Mouse (Mus musculus): ENCODE measurements around the gene Olfr959. TPM values are rescaled to one million over a fixed set of nuclear protein-coding genes. Genes with fewer than 3 reads are reported as not detected.

Olfr959 gene
- total RNA-seq (2014; fragmentation: Nextera tagmentation) (not detected in 2 replicates), total RNA-seq (2017) (0.05 and 0.23 TPM in 2 replicates), polyA plus RNA-seq (2012) (not detected in 2 replicates)

DNA sequence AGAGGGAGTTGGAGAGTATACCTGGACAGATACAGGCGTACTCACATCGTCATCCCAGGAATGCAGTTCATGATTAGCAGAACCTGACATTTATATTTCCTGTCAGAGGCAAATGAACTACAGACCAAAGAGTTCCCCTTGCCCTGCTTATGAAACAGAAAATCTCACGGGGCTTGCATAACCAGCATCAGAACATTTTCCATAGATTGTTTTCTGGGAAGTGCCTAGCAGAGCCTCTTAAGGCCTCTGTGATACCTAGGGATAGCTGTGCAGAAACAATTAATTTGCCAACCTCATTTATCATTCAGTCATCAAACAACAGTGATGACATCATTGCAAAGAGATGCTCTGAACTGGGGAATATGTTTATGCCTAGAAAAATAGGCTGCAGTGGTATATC is at the start of gene Olfr959:
TSS of gene Olfr959 (minus strand) at position 101 of the 400 bp plus-strand sequence.
- ATAC-seq (ENCODE audit: extremely low read depth, insufficient number of reproducible peaks, low FRiP score, poor library complexity, severe bottlenecking) (no peak), DNase-seq (ENCODE audit: low spot score) (no peak)
- Histone ChIP-seq H3K27me3 (ENCODE audit: insufficient read depth, low read length) (no peaks in the 10 kb centered on the region), H3K36me3 (replicated peaks) (no peaks in the 10 kb centered on the region), H3K9me3 (replicated peaks) (no peaks in the 10 kb centered on the region), H3K4me1 (ENCODE audit: insufficient read depth, low read depth, low read length) (no peaks in the 10 kb centered on the region), H3K4me3 (ENCODE audit: low read depth, low read length) (no peak within 1 kb of the TSS)
- TF ChIP-seq GATA1 (IDR thresholded peaks at IDR 0.05; ENCODE audit: borderline replicate concordance, low read length) (no peak), CTCF (IDR thresholded peaks at IDR 0.05; ENCODE audit: low read depth, low read length) (no peak), GATA2 (IDR thresholded peaks at IDR 0.05; ENCODE audit: borderline replicate concordance, low read depth, low read length) (no peak), TAL1 (conservative IDR thresholded peaks at IDR 0.05; ENCODE audit: low read depth, low read length) (no peak), POLR2AphosphoS5 (IDR thresholded peaks at IDR 0.05; ENCODE audit: insufficient replicate concordance, low read depth, low read length) (no peak)

DNA sequence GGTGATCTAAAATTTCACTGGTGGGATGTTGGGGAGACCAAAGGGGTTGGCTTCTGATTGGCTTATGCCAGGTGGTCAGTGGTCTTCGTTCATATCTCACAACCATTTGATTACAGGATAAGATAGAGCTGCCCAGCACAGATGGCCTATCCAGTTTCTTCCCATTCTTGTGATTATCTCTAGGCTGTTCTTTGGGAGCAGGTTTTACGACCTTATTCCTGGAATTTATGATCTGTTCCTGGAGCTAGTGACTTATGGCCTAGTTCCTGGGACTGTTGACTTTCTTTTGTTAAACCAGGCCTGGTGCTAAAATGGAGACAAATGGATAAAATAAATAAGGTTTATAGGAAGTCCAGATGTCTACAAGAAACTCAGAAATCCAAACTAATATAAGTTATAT is 49.3 kb upstream of the Olfr959 start:
- no peak for DNase-seq (ENCODE audit: low spot score)

DNA sequence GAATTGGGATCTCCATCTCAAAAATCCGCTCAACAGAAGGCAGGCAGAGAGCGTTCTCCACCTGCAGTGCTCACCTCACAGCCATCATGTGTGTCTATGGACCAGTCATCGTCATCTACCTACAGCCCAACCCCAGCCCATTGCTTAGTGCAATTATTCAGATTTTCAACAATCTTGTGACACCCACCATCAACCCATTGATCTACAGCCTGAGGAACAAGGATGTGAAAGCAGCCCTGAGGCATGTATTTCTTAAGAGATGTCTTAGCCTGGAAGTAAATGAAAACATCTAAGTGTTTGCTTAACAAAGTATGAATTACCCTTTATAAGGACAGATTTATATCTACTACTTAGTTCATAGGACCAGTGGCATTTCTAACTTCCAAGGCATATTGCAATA is 48.4 kb upstream of the Olfr959 start:
- no peaks in the 10 kb centered on the region for H3K4me1 ChIP-seq (ENCODE audit: insufficient read depth, low read depth, low read length)
- H3K9me3 ChIP-seq (replicated peaks): no peaks in the 10 kb centered on the region
- no peaks in the 10 kb centered on the region for H3K36me3 ChIP-seq (replicated peaks)
- H3K4me3 ChIP-seq (ENCODE audit: low read depth, low read length): no peak overlapping the region
- DNase-seq (ENCODE audit: low spot score): no peak
- no peaks in the 10 kb centered on the region for H3K27me3 ChIP-seq (ENCODE audit: insufficient read depth, low read length)
- TF ChIP-seq TAL1 (conservative IDR thresholded peaks at IDR 0.05; ENCODE audit: low read depth, low read length) (no peak), GATA2 (IDR thresholded peaks at IDR 0.05; ENCODE audit: borderline replicate concordance, low read depth, low read length) (no peak), POLR2AphosphoS5 (IDR thresholded peaks at IDR 0.05; ENCODE audit: insufficient replicate concordance, low read depth, low read length) (no peak), GATA1 (IDR thresholded peaks at IDR 0.05; ENCODE audit: borderline replicate concordance, low read length) (no peak), CTCF (IDR thresholded peaks at IDR 0.05; ENCODE audit: low read depth, low read length) (no peak)
- no peak for ATAC-seq (ENCODE audit: extremely low read depth, insufficient number of reproducible peaks, low FRiP score, poor library complexity, severe bottlenecking)

More for the DNA sequence above, 49.3 kb upstream of the Olfr959 start:
- H3K4me1 ChIP-seq (ENCODE audit: insufficient read depth, low read depth, low read length): no peaks in the 10 kb centered on the region
- H3K27me3 ChIP-seq (ENCODE audit: insufficient read depth, low read length): no peaks in the 10 kb centered on the region
- no peaks in the 10 kb centered on the region for H3K9me3 ChIP-seq (replicated peaks)
- TF ChIP-seq TAL1 (conservative IDR thresholded peaks at IDR 0.05; ENCODE audit: low read depth, low read length) (no peak), GATA1 (IDR thresholded peaks at IDR 0.05; ENCODE audit: borderline replicate concordance, low read length) (no peak), CTCF (IDR thresholded peaks at IDR 0.05; ENCODE audit: low read depth, low read length) (no peak), POLR2AphosphoS5 (IDR thresholded peaks at IDR 0.05; ENCODE audit: insufficient replicate concordance, low read depth, low read length) (no peak), GATA2 (IDR thresholded peaks at IDR 0.05; ENCODE audit: borderline replicate concordance, low read depth, low read length) (no peak)
- no peaks in the 10 kb centered on the region for H3K36me3 ChIP-seq (replicated peaks)
- ATAC-seq (ENCODE audit: extremely low read depth, insufficient number of reproducible peaks, low FRiP score, poor library complexity, severe bottlenecking): no peak
- no peak overlapping the region for H3K4me3 ChIP-seq (ENCODE audit: low read depth, low read length)

DNA sequence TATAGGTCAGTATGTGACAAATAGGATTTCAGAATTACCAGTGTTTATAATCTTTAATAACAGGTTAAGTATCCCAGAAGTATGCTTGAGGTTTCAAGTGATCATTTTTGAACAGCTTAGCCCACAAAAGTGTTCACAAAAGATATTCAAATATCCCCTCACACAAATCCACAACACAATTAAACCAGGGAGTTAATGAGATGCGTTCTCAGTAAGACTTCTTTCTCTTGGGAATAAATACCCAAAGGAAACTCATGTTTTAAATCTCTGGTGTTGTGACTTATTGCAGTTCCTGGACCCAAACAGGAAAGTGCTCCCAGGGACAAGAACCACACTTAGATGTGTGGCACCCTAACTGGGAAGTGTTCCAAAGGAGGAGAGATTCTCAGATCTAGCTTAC is 45.7 kb upstream of the Olfr959 start, which contains the start of gene Olfr960:
TSS of gene Olfr960 (plus strand) at position 301 of the 400 bp plus-strand sequence.
- no peak for ATAC-seq (ENCODE audit: extremely low read depth, insufficient number of reproducible peaks, low FRiP score, poor library complexity, severe bottlenecking)
- TF ChIP-seq TAL1 (conservative IDR thresholded peaks at IDR 0.05; ENCODE audit: low read depth, low read length) (no peak), GATA2 (IDR thresholded peaks at IDR 0.05; ENCODE audit: borderline replicate concordance, low read depth, low read length) (no peak), GATA1 (IDR thresholded peaks at IDR 0.05; ENCODE audit: borderline replicate concordance, low read length) (no peak), CTCF (IDR thresholded peaks at IDR 0.05; ENCODE audit: low read depth, low read length) (no peak), POLR2AphosphoS5 (IDR thresholded peaks at IDR 0.05; ENCODE audit: insufficient replicate concordance, low read depth, low read length) (no peak)
- no peaks in the 10 kb centered on the region for H3K36me3 ChIP-seq (replicated peaks)
- no peaks in the 10 kb centered on the region for H3K9me3 ChIP-seq (replicated peaks)
- no peak for DNase-seq (ENCODE audit: low spot score)
- H3K27me3 ChIP-seq (ENCODE audit: insufficient read depth, low read length): no peaks in the 10 kb centered on the region
- H3K4me1 ChIP-seq (ENCODE audit: insufficient read depth, low read depth, low read length): no peaks in the 10 kb centered on the region
- no peak within 1 kb of the TSS for H3K4me3 ChIP-seq (ENCODE audit: low read depth, low read length)

DNA sequence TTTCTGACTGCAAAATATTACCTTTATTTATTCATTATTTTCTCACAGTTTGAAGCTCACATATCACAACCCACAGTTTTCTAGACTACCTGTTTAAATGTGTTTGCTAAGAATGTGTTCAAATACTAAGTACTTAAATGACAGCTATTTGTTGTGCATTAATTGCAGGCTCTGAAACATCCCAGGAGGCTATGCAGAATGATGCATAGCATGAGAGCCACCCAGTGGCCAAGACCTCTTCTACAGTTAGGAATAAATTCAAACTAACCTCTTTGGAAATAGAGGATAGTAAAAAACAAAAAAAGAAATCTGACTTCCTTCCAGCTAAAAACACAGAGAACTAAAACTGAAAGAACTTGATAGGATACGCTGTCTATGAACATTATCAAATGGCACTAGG is 36.6 kb upstream of the Olfr959 start:
- Histone ChIP-seq H3K36me3 (replicated peaks) (no peaks in the 10 kb centered on the region), H3K4me1 (ENCODE audit: insufficient read depth, low read depth, low read length) (no peaks in the 10 kb centered on the region), H3K9me3 (replicated peaks) (no peaks in the 10 kb centered on the region), H3K4me3 (ENCODE audit: low read depth, low read length) (no peak overlapping the region), H3K27me3 (ENCODE audit: insufficient read depth, low read length) (no peaks in the 10 kb centered on the region)
- no peak for ATAC-seq (ENCODE audit: extremely low read depth, insufficient number of reproducible peaks, low FRiP score, poor library complexity, severe bottlenecking)
- TF ChIP-seq TAL1 (conservative IDR thresholded peaks at IDR 0.05; ENCODE audit: low read depth, low read length) (no peak), GATA2 (IDR thresholded peaks at IDR 0.05; ENCODE audit: borderline replicate concordance, low read depth, low read length) (no peak), GATA1 (IDR thresholded peaks at IDR 0.05; ENCODE audit: borderline replicate concordance, low read length) (no peak), CTCF (IDR thresholded peaks at IDR 0.05; ENCODE audit: low read depth, low read length) (no peak), POLR2AphosphoS5 (IDR thresholded peaks at IDR 0.05; ENCODE audit: insufficient replicate concordance, low read depth, low read length) (no peak)
- DNase-seq (ENCODE audit: low spot score): no peak

DNA sequence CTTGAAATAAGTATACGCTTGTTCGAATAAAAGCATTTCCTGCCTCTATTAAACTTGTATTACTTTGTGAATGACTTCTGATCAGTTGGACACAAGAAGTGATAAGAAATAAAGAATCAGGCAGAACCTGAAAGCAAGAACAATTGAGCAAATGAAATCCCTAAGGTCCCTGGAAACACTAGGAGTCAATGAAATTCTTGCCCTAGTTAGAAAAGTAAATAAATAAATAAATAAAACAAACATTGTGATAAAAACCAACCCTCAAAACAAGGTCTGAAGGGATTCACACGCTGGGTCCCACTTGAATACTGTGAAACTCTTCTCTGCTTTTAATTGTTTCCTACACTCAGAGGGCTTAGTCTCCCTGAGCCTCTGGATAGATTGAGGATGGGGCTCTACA is 35.0 kb upstream of the Olfr959 start, which contains the start of gene Olfr148:
TSS of gene Olfr148 (plus strand) at position 301 of the 400 bp plus-strand sequence.
- no peaks in the 10 kb centered on the region for H3K27me3 ChIP-seq (ENCODE audit: insufficient read depth, low read length)
- H3K4me3 ChIP-seq (ENCODE audit: low read depth, low read length): no peak within 1 kb of the TSS
- ATAC-seq (ENCODE audit: extremely low read depth, insufficient number of reproducible peaks, low FRiP score, poor library complexity, severe bottlenecking) (no peak), DNase-seq (ENCODE audit: low spot score) (no peak)
- TF ChIP-seq GATA2 (IDR thresholded peaks at IDR 0.05; ENCODE audit: borderline replicate concordance, low read depth, low read length) (no peak), TAL1 (conservative IDR thresholded peaks at IDR 0.05; ENCODE audit: low read depth, low read length) (no peak), CTCF (IDR thresholded peaks at IDR 0.05; ENCODE audit: low read depth, low read length) (no peak), GATA1 (IDR thresholded peaks at IDR 0.05; ENCODE audit: borderline replicate concordance, low read length) (no peak), POLR2AphosphoS5 (IDR thresholded peaks at IDR 0.05; ENCODE audit: insufficient replicate concordance, low read depth, low read length) (no peak)
- no peaks in the 10 kb centered on the region for H3K36me3 ChIP-seq (replicated peaks)
- no peaks in the 10 kb centered on the region for H3K4me1 ChIP-seq (ENCODE audit: insufficient read depth, low read depth, low read length)
- H3K9me3 ChIP-seq (replicated peaks): no peaks in the 10 kb centered on the region
